Mouse (Mus musculus): ENCODE data around the gene P2rx4.
A peak's percentile ranks its signal among the peaks of the same experiment; 100 is the strongest.

P2rx4 gene

DNA sequence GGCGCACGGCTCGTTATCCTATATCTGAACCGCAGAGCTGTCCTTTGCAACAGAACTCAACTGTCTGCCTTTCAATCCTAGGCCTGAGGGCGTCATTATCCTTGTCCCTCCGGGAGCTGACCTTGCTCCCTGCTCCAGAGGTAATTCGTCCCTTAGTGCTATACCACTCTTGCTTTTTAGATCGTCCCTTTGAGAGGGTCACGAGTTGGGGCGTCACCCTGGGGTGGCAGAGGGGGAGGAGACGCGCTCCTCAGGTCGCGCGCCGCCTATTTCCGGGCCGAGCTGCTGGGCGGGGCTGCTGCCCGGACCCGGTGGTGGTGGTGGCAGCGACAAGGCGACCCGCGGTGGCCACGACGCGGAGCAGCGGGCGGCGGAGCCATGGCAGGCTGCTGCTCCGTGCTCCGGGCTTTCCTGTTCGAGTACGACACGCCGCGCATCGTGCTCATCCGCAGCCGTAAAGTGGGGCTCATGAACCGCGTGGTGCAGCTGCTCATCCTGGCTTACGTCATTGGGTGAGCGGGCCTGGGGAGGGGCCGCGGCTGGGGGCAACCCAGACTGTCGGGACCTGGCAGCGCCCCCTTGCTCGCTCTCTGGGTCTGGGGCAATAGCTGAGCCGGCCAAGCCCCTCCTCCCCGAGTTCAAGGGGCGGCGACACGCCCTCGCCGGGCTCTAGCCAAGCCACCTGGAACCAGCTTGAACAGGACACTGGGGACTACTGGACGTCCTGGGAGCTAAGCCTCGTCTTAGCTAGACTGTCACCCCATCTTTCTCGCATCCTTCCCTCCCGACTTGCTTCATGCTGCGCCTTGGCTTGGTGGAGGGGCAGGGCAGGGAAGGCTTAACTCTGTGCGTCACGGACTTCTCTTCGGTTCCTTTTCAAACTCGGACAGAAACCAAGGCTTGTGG, at the start of gene P2rx4:
Gene P2rx4, plus strand, starts transcription at position 269 of the 906 bp plus-strand sequence.
- peak; percentile 81 to 93 for DNase-seq

DNA sequence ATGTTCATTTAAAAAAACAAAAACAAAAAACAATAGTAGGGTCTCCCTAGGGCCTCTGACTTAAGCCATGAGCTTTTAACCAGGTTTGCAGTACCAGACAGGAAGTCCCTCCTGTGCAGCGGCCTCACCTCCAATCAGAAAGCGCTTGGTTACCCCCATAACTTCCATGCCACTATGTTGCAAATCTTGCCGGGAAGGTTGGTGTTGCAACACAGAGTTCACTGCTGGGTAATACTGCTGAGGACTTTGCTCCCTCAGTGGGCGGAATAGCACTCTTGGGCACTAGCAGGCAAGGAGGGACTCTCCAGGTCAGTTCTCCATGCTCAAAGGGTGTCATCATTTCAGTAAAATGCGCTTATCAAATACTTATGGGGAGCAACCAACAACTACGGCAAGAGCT, 44.8 kb upstream of the P2rx4 start:
- peak; percentile 16 to 61 for DNase-seq

DNA sequence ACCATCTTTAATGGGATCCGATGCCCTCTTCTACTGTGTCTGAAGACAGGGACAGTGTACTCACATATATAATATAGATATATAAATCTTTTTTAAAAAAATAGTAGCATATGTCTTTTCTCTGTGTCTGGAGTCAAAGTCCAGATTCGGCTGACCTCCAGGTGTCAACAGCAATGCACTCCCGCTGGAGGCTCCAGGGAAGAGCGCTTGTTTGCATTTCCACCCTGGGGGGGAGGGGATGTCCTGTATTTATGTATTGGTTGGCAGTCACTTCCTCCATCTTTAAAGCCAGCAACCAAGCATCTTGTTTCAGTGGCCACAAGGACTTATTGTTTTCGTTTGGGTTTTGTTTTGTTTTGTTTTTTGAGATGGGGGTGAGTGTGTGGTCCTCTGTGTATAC, 42.3 kb upstream of the P2rx4 start:
- DNase-seq = no peak

DNA sequence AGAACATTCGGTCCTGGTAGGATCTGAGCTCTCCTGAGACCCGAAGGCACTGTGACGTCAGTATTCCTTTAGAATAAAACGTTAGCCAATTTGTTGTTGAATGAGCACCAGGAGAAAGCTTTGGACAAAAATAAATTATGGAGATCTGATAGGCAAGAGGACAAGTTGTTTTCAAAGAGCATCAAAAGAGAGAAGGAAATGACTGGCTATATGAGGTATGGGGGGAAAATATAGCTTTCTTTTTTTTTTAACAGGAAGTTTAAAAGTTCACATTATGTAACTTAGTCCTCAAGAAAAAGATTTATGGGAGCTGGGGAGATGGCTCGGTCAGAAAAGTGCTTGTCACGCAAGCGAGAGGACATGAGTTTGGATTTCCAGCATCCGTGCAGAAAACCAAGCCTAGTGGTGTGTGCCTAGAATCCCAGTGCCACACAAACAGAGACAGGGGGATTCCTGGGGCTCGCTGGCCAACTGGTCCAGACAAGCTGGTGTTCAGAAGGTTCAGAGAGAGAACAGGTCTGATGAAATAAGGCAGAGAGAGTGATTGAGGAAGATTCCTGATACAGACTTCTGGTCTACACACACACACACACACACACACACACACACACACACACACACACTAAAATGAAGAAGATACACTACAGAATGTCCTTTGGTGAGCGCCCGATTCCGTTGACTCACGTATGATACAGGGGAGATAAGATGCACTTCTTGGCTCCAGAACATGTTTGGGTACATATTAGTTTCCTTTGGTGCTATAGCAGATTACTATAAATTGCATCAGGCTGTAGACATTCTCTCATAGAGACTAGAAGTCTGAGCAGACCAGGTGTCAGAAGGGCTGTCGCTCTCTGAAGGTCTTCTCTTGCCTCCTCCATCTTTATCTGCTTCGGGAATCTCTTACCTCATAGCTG, 38.1 kb upstream of the P2rx4 start:
- peak in 1 of 2 experiments; percentile 63 for DNase-seq

DNA sequence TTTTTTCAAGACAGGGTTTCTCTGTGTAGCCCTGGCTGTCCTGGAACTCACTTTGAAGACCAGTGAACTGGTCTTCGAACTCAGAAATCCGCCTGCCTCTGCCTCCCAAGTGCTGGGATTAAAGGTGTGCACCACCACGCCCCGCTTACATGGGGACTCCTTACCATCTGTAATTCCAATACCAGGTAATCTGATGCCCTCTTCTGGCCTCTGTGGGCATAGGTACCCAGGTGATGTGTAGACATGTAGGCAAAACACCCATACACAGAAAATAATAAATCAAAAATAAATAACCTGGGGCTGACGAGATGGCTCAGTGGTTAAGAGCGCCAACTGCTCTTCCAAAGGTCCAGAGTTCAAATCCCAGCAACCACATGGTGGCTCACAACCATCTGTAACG, 35.7 kb upstream of the P2rx4 start:
- DNase-seq = peak in 1 of 2 experiments; percentile 39

DNA sequence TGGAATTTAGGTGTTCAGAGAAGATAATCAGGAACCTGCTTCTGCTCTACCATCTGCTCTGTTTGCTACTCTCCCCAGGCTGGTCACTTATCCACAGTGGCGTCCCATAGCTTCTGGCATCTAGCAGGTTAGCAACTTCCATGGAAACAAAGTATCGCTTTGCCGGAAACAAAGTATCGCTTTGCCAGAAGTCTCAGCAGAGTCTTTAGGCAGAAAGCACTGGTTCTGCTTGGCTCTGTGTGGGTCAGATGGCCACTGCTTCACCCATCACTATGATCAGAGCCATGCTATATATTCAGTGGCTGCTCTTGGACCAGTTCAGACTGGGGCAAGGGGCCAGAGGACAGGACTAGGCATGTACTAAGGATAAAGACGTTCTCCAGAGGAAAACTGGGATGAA, 35.0 kb upstream of the P2rx4 start:
- no peak for DNase-seq

DNA sequence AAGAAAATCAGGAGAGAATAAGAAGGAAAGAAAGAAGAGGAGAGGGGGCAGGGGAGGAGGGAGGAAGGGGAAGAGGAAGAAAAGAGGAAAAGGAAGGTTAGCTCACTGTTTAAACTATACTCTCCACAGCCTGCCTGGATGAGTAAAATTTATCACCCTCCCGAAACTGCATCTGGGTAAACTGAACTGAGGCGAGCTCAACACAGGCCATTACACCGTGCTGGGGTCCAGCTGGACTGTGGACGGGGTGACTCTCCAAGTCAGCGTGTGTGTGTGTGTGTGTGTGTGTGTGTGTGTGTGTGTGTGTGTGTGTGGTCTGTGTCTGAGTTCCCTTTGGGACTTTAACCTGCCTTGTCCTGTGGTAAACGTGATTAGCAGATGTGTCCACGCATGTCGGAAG, 31.3 kb upstream of the P2rx4 start:
- no peak for DNase-seq

DNA sequence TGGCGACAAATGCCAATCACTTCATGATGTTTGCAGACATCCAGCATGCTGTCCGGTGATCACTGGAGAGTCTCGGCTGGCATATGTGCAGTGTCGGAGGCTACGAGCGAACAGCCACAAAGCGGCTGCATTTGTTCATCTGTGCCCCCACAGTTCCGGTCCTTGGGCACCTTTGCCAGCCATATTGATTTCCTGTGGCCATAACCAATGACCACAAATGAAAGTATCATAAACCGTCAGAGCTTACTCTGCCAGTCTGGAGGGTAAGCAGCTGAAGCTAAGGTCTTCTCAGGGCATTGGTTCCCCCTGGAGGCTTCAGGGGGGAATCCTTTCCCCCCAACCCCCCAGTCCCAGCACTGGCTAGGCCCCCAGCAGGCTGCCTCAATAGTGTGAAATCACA, 29.4 kb upstream of the P2rx4 start:
- no peak for DNase-seq

DNA sequence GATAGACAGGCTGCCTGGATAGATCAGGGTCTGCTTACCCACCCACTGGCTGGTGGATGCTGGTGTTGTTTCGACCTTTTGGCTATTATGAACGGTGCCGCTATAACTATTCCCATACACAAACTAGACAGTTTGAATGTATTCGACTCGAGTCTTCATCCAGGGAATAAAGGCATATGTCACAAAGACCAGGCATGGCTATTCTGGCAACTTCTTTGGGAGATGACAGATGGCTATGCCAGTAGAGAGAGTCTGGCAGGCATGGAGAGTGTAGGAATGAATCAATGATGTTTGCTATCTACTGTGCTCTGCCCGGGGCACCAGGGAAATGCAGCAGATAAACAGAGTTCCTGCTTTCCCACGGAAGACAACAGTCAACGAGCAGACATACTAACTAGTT, 27.5 kb upstream of the P2rx4 start:
- no peak for DNase-seq

DNA sequence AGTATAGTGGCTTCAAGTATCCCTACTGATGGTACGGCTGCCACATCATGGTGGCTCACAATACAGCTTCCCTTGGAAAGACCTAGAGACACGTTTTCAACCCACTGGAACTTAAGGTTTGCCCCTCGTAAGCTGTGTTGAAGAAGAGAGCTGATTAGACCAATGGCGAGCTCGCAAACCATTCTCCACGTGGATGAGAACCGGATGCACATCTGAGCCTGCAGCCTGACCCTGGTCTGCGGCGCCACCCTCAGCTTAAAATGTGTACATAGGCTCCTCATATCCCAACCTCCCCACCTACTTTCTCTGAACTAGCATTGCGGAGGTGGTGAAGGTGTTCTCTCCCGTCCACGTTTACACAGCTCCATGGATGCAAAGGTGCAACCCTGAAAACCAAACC, 26.1 kb upstream of the P2rx4 start:
- DNase-seq = no peak

DNA sequence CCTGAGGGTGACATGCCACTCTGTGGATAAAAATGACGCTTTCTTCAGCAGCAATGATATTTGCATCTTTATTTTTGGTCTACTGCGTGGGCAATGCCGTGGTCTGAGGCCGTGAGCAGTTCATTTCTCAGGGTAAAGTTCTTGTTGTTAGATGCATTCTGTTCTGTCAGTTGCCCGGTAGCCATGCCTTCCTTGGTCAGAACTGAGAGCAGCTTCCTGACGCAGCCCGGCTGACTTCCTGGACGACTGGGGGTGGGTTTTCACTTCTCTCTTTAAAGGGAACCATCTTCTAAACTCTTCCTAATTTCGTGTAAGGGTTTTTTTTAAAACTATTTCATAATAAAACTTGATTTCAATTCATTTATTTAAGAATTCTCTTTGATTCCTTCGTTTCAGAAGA, 23.4 kb upstream of the P2rx4 start:
- DNase-seq = no peak

DNA sequence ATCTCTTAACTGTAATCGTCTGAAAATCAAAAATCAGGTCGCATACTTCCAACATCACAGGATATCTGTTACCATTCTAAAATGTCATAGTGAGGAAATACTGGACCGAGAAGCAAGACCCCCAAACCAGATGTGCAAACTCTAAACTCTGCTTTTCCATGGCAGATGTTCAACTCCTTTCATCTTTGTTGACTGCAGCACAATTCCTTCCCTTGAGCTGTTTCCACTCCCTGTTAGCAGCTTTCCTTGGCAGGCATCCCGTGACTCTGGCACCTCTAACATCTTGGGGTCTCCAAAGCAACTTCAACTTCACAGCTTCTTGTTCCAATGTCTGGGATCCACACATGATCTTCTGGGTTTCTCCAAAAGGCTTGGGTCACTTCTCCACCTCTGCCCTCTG, 20.0 kb upstream of the P2rx4 start:
- DNase-seq = no peak

DNA sequence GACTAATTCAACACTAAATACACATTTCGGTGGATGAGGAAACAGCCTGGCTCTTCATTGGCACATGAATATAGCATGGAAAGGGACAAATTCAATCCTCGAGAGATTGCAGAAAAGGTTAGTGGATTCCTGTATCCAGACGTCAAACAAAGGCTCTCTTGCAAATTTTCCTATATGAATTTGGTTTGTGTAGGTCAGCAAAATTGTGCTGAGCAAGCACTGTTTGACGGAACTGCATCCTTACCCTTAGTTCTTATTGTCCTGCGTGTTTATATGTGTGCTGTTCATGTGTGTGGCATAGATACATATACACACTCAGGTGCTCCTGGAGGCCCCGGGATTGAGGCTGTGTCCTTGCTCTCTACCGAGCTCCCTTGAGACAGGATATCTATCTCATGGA, 18.2 kb upstream of the P2rx4 start:
- no peak for DNase-seq

DNA sequence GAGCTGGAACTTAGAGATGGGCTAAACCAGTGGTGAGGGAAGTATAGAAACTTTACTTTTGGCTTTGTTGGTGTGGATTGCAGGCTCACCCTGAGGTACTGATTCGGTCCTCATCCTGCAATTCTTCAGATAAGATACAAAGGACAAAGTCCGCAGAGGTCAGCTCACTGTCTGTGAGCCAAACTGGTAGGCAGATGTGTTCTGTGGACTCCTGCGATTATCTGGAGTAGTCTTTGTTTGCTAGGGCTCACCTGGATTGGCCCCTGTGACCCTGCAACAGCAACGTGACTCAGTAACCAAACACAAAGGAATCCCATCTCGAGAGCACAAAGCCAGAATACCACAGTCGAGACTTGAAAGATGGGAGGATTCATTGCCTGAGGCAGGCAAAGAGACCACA, 16.9 kb upstream of the P2rx4 start:
- DNase-seq = no peak

DNA sequence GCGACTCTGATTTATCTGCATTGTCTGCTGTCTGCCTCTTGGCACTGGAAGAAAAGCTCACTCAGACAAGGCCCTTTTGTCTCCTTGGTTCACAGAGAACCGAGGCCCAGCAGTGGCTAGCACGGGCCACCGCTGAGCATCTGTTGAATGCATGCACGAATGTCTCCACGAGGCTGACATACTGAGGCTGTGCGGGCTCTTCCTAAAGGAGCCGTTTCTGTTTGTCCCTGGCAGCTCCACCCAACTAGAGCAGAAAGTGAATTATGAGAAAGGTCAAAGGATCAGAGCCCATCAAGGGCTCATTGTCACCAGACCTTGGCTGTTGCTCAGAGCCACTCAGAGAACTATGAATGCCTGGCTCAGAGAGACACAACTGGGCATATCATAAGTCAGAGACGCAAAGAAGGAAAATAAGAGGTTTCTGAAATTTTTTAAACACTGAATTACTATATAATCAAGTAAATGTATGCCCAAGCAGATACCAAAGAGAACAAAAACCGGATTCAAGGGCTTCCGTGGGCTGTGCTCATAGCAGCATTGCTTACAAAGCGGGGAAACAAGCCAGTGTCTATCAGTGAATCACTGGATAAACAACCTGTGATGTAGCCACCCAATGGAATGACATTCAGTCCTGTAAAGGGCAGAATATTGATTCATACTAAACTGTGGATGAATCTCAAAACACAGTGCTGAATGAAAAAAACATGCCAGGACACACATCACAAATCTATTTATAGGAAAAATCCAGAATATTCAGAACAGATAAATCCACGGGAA, 13.7 kb upstream of the P2rx4 start:
- DNase-seq = peak in 1 of 2 experiments; percentile 40

DNA sequence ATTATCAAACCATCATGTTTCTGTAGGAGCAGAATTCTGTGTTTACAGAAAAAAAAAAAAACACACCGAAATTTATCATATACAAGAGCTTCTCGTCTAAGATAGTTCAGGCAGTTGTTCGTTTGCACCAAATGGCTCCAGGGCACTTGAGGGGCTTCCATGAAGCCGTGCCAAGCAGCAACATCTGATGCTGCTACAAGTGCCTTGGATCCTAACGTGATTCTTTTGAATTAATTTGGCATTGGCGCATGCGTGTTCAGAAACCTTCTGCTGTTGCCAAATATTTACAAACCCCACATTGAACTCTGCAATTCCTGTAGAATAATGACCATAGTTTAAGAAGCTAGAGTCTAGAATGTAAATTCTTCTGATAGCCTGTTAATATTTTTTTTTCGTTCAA, 11.8 kb upstream of the P2rx4 start:
- no peak for DNase-seq

DNA sequence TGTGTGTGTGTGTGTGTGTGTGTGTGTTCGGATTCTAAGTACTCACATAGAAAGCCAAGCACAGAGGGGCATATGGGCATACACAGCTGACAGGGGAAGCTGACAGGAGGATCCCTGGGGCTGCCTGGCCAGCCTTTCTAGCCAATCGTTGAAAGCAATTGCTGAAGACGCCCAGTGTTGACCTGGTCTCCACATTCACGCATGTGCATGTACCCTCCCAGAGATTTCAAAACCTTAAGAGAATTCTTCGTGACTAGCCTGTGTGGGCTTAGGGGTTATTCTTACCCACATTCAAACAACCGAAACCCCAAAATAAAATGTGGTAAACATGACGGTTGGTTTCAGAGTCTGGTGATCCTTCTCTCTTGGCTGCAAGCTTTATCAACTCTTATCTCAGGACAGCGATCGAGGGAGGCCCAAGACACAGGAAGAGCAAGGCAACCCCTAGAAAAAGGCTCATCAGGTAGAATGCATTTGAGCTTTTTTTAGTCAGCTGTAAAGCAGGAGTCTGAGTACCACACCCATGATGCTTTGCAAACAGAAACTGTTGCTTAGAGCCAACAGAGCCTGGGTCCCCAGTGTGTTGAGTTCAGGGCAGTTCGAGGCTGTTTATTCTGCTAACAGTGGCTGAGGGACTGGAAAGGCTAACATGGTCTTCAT, 9.2 kb upstream of the P2rx4 start:
- DNase-seq = no peak

DNA sequence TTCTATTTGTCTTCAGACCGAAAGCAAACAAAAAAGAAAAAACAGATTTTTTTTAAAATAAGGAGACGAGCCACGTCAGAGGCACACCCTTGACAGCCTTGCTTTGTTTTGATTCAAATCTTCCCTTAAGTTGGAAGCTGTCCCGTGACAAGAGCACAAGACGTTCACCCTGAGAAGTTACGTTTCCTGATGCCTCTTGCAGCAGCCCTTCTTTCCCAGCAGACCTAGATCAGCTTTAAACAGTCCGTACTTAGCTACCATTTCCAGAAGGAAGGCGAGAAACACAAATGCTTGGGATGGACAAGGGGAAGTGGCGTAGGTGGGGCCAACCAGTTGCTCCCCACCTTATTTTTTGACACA, 8.7 kb upstream of the P2rx4 start:
- DNase-seq = no peak

DNA sequence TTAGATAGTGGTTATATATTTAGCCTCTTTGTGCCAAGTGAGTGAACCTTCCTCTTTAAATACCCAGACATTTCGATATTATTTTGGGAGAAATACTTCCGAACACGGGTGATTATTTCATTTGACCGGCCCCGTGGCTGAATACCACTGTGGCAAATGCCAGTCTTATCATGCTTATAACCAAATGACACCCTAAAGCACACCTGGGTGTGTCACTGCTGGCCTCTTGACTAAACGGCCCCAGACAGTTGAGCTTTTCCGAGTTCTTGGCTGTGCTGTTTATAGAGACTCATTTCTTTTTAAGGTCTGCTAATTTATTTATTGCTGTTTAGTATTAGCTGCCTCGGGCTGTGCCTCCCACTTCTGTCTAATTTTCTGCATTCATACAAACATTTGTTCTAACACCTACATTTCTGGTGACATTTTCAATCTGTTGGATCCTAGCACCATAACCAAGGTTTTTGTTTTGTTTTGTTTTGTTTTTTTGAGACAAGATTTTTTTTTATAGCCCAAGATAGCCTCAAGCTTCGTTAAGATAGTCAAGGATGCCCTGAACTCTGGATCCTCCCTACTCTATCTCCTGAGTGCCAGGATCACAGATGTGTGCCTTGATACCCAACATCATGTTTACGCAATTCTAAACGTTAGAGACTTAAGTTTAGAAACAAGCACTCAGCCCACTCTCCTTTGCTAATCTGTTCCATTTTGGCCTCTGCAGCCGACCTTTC, 7.1 kb upstream of the P2rx4 start:
- DNase-seq = no peak

DNA sequence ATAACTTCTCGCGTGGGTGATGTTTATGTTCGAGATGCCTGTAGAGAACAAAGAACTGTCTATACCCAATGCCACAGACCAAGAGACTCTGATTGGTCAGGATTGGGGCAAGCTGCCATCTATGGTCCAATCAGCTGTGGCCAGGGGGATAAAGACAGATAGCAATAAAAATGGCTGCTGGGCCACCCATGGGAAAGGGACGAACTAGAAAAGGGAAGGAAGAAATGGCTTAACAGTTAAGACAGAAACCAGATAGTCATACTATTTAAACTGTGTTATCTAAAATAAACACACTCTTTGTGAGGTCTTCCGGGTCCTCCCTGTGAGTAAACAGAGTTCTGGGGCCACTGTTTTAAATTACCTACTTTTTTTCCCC, 6.5 kb upstream of the P2rx4 start:
- no peak for DNase-seq

DNA sequence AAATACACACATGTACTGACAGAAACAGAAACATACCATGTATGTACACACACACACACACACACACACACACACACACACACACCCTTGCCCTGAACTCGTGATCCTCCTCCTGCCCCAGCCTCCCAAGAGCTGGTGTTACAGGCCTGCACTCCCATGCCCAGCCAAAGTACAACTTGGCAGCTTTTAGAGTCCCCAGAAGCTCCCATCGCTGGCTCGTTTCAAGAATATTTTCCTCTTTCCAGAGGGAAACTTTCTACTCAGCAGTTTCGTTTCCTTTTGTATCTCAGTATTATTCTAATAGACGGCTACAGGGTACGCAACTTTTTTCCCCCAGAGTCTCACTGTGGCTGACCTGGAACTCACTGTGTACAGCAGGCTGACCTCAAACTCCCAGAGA, 5.2 kb upstream of the P2rx4 start:
- DNase-seq = peak; percentile 16 to 65

DNA sequence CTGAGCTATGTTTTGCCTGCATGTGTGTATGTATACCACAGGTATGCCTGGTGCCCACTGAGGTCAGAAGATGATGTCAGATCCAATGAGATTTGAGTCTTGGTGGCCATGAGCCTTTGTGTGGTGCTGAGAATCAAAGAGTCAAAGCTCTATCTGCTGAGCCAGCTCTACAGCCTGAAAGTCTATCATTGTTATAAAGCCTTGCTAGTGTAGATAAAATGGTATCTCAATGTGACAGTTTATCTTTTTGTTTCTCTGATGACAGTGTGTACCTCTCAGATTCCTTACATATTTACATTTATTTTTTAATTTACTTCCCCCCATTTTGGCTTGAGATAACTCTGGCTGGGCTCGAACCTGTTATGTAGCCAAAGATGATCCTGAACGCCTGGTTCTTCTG, 3.8 kb upstream of the P2rx4 start:
- DNase-seq = no peak
